ENCODE assay signal across 21 mouse cellular contexts in the genomic region with DNA sequence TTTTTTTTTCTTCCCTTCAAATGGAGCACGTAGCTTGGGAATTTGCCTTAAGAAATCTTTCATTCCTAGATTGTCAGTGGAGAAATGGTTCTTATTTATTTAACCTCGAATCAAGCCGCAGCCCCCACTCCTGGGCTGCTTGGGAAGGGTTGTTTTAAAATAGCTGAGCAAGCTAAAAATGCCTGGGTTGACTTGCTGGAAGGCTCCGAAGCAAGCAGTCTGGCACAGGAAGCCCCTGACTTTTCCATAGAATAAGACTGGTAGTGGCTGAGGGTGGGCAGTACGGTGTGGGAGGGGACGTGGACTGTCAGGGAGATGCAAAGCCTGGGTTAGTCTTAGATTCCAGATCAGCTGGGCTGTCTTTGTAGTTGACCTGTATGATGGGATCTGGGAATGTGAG.
DNase-seq lines count a peak whose midpoint lies in the region; ATAC-seq and TF ChIP-seq lines count a peak whose summit lies in the region.
"Had no signal": no experiment of that assay in that cellular context is flagged by ENCODE, and none has a peak within 500 bp of the region (broad histone marks: within the 10 kb centered on the region; RNA-seq: fewer than 3 reads in every experiment).

No protein-coding gene starts in this region.

- H3K36me3 ChIP-seq in kidney, embryonic 15.5 days, result no peaks in the 10 kb centered on the region
- no peaks in the 10 kb centered on the region for H3K36me3 ChIP-seq in CH12.LX (replicated peaks in 1 of 2; ENCODE audit: control insufficient read depth in 1 of 2, insufficient read depth in 1 of 2, low read length in 1 of 2)
- no peaks in the 10 kb centered on the region for H3K36me3 ChIP-seq in embryonic facial prominence, embryonic 13.5 days
- no peaks in the 10 kb centered on the region for H3K36me3 ChIP-seq in limb, embryonic 13.5 days
- no peaks in the 10 kb centered on the region for H3K36me3 ChIP-seq in hindbrain, postnatal 0 days (ENCODE audit: insufficient read depth, low read length)
- H3K36me3 ChIP-seq: forebrain, embryonic 12.5 days; G1E; heart, embryonic 10.5 days; hindbrain, embryonic 13.5 days had no signal

- H3K79me2 ChIP-seq in CH12.LX (replicated peaks; ENCODE audit: control insufficient read depth, extremely low read depth, insufficient read depth, poor library complexity, severe bottlenecking), result no peaks in the 10 kb centered on the region

- no peak for TF ChIP-seq RAD21 in CH12.LX (IDR thresholded peaks at IDR 0.05; ENCODE audit: low read depth, low read length)

- TF ChIP-seq CTCF in CH12.LX (conservative IDR thresholded peaks at IDR 0.05 in 1 of 2, IDR thresholded peaks at IDR 0.05 in 1 of 2; ENCODE audit: low read depth in 2 of 2, low read length in 2 of 2), result no peak
- TF ChIP-seq CTCF in hindbrain, postnatal 0 days (IDR thresholded peaks at IDR 0.05; ENCODE audit: low read depth), result no peak

- no peak for TF ChIP-seq POLR2A in CH12.LX (IDR thresholded peaks at IDR 0.05; ENCODE audit: low read depth, low read length)

- no peak overlapping the region for H3K4me2 ChIP-seq in kidney, embryonic 15.5 days
- H3K4me2 ChIP-seq in CH12.LX (ENCODE audit: insufficient read depth, low read depth, poor library complexity, severe bottlenecking), result no peak overlapping the region
- H3K4me2 ChIP-seq in embryonic facial prominence, embryonic 13.5 days, result no peak overlapping the region
- H3K4me2 ChIP-seq in limb, embryonic 13.5 days (replicated peaks), result no peak overlapping the region
- H3K4me2 ChIP-seq in hindbrain, postnatal 0 days (ENCODE audit: low read depth, low read length), result no peak overlapping the region
- H3K4me2 ChIP-seq: forebrain, embryonic 12.5 days; hindbrain, embryonic 13.5 days had no signal

- H3K9ac ChIP-seq in kidney, embryonic 15.5 days, result no peak overlapping the region
- no peak overlapping the region for H3K9ac ChIP-seq in CH12.LX (ENCODE audit: insufficient read depth, low read depth)
- no peak overlapping the region for H3K9ac ChIP-seq in embryonic facial prominence, embryonic 13.5 days
- H3K9ac ChIP-seq in limb, embryonic 13.5 days, result no peak overlapping the region
- H3K9ac ChIP-seq in hindbrain, postnatal 0 days (replicated peaks; ENCODE audit: low read length), result no peak overlapping the region
- H3K9ac ChIP-seq: forebrain, embryonic 12.5 days; hindbrain, embryonic 13.5 days had no signal

- ATAC-seq in kidney, embryonic 15.5 days (replicated peaks; ENCODE audit: low FRiP score), result 0 out of 2 replicates have a peak, but pooled peaks have one; percentile 34
- no peak for ATAC-seq in embryonic facial prominence, embryonic 13.5 days (ENCODE audit: insufficient number of reproducible peaks, insufficient read depth, low FRiP score, low TSS enrichment, low read depth)
- no peak for ATAC-seq in limb, embryonic 13.5 days (ENCODE audit: low FRiP score, low read depth)
- no peak for ATAC-seq in hindbrain, postnatal 0 days
- ATAC-seq: forebrain, embryonic 16.5 days had no signal

- peak overlapping the region; percentile 69 for H3K27ac ChIP-seq in kidney, embryonic 15.5 days
- H3K27ac ChIP-seq in CH12.LX (ENCODE audit: insufficient read depth, low read depth), result no peak overlapping the region
- H3K27ac ChIP-seq in embryonic facial prominence, embryonic 13.5 days, result peak overlapping the region; percentile 69
- peak overlapping the region; percentile 52 for H3K27ac ChIP-seq in limb, embryonic 13.5 days
- no peak overlapping the region for H3K27ac ChIP-seq in hindbrain, postnatal 0 days
- H3K27ac ChIP-seq: forebrain, embryonic 12.5 days; heart, embryonic 10.5 days; hindbrain, embryonic 13.5 days had no signal

- dilution Hi-C loops in CH12.LX (cut with MboI; ENCODE audit: extremely low pct_ligation_motif_present, extremely low pct_unique_long_range_greater_than_20kb, low sequenced_read_pairs), result no loop called here

- H3K9me3 ChIP-seq in kidney, embryonic 15.5 days (replicated peaks), result no peaks in the 10 kb centered on the region
- peaks cover 5% of the 10 kb centered on the region for H3K9me3 ChIP-seq in CH12.LX (replicated peaks; ENCODE audit: low read length)
- no peaks in the 10 kb centered on the region for H3K9me3 ChIP-seq in embryonic facial prominence, embryonic 13.5 days
- H3K9me3 ChIP-seq in limb, embryonic 13.5 days, result no peaks in the 10 kb centered on the region
- H3K9me3 ChIP-seq in hindbrain, postnatal 0 days (ENCODE audit: low read length), result no peaks in the 10 kb centered on the region
- H3K9me3 ChIP-seq: forebrain, embryonic 12.5 days; G1E; heart, embryonic 10.5 days; hindbrain, embryonic 13.5 days had no signal

- peaks cover 26% of the 10 kb centered on the region for H3K4me1 ChIP-seq in kidney, embryonic 15.5 days
- peaks cover 3 to 23% of the 10 kb centered on the region in 2 experiments for H3K4me1 ChIP-seq in CH12.LX (ENCODE audit: control insufficient read depth in 1 of 2, insufficient read depth in 2 of 2)
- peaks cover 34% of the 10 kb centered on the region for H3K4me1 ChIP-seq in embryonic facial prominence, embryonic 13.5 days
- H3K4me1 ChIP-seq in limb, embryonic 13.5 days, result peaks cover 41% of the 10 kb centered on the region
- H3K4me1 ChIP-seq in hindbrain, postnatal 0 days (ENCODE audit: insufficient read depth, low read length), result no peaks in the 10 kb centered on the region

- no peak for TF ChIP-seq EP300 in CH12.LX (IDR thresholded peaks at IDR 0.05; ENCODE audit: low read length)

- no peaks in the 10 kb centered on the region for H3K27me3 ChIP-seq in kidney, embryonic 15.5 days
- peaks cover 66% of the 10 kb centered on the region for H3K27me3 ChIP-seq in CH12.LX (replicated peaks)
- H3K27me3 ChIP-seq in embryonic facial prominence, embryonic 13.5 days, result no peaks in the 10 kb centered on the region
- no peaks in the 10 kb centered on the region for H3K27me3 ChIP-seq in limb, embryonic 13.5 days
- H3K27me3 ChIP-seq in hindbrain, postnatal 0 days (ENCODE audit: insufficient read depth, low read length), result no peaks in the 10 kb centered on the region
- H3K27me3 ChIP-seq: forebrain, embryonic 12.5 days; hindbrain, embryonic 13.5 days had no signal

- 23% methylated on average over 6 of the region's 6 CpGs for WGBS in kidney, embryonic 15.5 days
- WGBS in embryonic facial prominence, embryonic 13.5 days, result 48% methylated on average over 6 of the region's 6 CpGs
- WGBS in limb, embryonic 13.5 days, result 72% methylated on average over 6 of the region's 6 CpGs
- WGBS in hindbrain, postnatal 0 days, result 70% methylated on average over 6 of the region's 6 CpGs

- in situ Hi-C loops in CH12.LX (cut with MboI; ENCODE audit: low pct_ligation_motif_present, low pct_unique_long_range_greater_than_20kb, low sequenced_read_pairs), result no loop called here

- no peak for DNase-seq in kidney, postnatal 14 days
- DNase-seq in CH12.LX (ENCODE audit: extremely low read depth), result no peak
- no peak for DNase-seq in hindbrain, postnatal 0 days (ENCODE audit: low spot score)
- DNase-seq in yolk sac, embryonic 10.5 days (ENCODE audit: low spot score), result no peak
- DNase-seq: adrenal gland, adult 8-10 months; adrenal gland, postnatal 36 days; cerebellum, adult 11 months; cerebellum, adult 9-10 months; cerebellum, postnatal 25 days; gastrocnemius, postnatal 10 days; heart, adult 18-20 months; heart, postnatal 10 days; heart, postnatal 4 days had no signal

- H3K4me3 ChIP-seq in kidney, embryonic 15.5 days (replicated peaks), result no peak overlapping the region
- H3K4me3 ChIP-seq in CH12.LX (replicated peaks in 1 of 3; ENCODE audit: low read depth in 2 of 3, low read length in 2 of 3, poor library complexity in 1 of 3), result no peak overlapping the region
- no peak overlapping the region for H3K4me3 ChIP-seq in embryonic facial prominence, embryonic 13.5 days
- H3K4me3 ChIP-seq in limb, embryonic 13.5 days, result no peak overlapping the region
- no peak overlapping the region for H3K4me3 ChIP-seq in hindbrain, postnatal 0 days (ENCODE audit: low read length)
- H3K4me3 ChIP-seq: forebrain, embryonic 12.5 days; heart, embryonic 10.5 days; hindbrain, embryonic 13.5 days had no signal

TF ChIP-seq in CH12.LX, 34 proteins besides CTCF, POLR2A, EP300 and RAD21:
- TF ChIP-seq USF2 (conservative IDR thresholded peaks at IDR 0.05; ENCODE audit: low read depth, low read length) (no peak), MXI1 (IDR thresholded peaks at IDR 0.05; ENCODE audit: low read depth, low read length) (no peak), ETS1 (conservative IDR thresholded peaks at IDR 0.05; ENCODE audit: low read depth, low read length) (no peak), KAT2A (IDR thresholded peaks at IDR 0.05; ENCODE audit: insufficient replicate concordance, low read length) (no peak), JUND (conservative IDR thresholded peaks at IDR 0.05; ENCODE audit: low read depth, low read length) (no peak), MAFK (IDR thresholded peaks at IDR 0.05; ENCODE audit: insufficient replicate concordance, low read length) (peak; percentile 47; the same call in 1 of the 2 replicates), USF1 (IDR thresholded peaks at IDR 0.05; ENCODE audit: low read depth, low read length) (no peak)
TF ChIP-seq in CH12.LX: peak in this region for 1.

Comparison
In these comparisons a context has a peak if more than half of its experiments do, and no peak if none do; other contexts are left out.
1. H3K27ac ChIP-seq: peak in kidney, embryonic 15.5 days (single experiment), embryonic facial prominence, embryonic 13.5 days (single experiment) and limb, embryonic 13.5 days (single experiment); none in CH12.LX (single experiment) and hindbrain, postnatal 0 days (single experiment).